ENCODE assay signal across 32 mouse cellular contexts in the genomic region with DNA sequence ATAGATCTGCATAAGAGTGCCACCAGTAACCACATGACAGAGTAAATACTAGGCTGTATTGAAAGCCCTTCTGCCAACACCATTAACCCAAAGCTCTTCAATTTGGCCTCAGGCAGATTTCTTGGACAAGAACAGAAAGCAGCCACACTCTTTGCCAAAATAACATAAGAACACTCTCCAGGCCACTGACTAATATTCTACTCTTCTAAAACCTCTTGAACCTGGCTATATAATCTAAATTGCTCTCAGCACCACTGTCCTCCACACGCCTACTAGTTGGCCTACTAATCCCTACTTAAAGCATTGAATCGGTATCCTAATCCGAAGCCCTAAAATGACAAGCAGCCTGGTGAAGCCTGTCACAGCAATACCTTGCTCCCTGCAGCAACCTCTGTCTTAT.
"Had no signal": no experiment of that assay in that cellular context is flagged by ENCODE, and none has a peak within 500 bp of the region (broad histone marks: within the 10 kb centered on the region; RNA-seq: fewer than 3 reads in every experiment).

No protein-coding gene starts in this region.

- H3K9ac ChIP-seq: limb, embryonic 12.5 days; limb, embryonic 13.5 days; limb, embryonic 15.5 days; liver, embryonic 12.5 days; liver, embryonic 13.5 days; liver, embryonic 14.5 days; liver, embryonic 15.5 days; liver, postnatal 0 days; lung, embryonic 14.5 days; lung, embryonic 15.5 days; midbrain, embryonic 12.5 days; midbrain, embryonic 13.5 days; midbrain, embryonic 15.5 days; neural tube, embryonic 12.5 days had no signal

- ATAC-seq: liver, embryonic 12.5 days; liver, postnatal 0 days; lung, postnatal 0 days; midbrain, embryonic 13.5 days; midbrain, embryonic 15.5 days; midbrain, embryonic 16.5 days had no signal

- H3K36me3 ChIP-seq: limb, embryonic 10.5 days; limb, embryonic 12.5 days; limb, embryonic 13.5 days; limb, embryonic 15.5 days; liver, embryonic 12.5 days; liver, embryonic 13.5 days; liver, embryonic 15.5 days; lung, embryonic 15.5 days; midbrain, embryonic 10.5 days; midbrain, embryonic 12.5 days; midbrain, embryonic 13.5 days; midbrain, embryonic 15.5 days; neural tube, embryonic 12.5 days had no signal

- H3K4me2 ChIP-seq: limb, embryonic 12.5 days; limb, embryonic 13.5 days; limb, embryonic 15.5 days; liver, embryonic 11.5 days; liver, embryonic 12.5 days; liver, embryonic 13.5 days; liver, embryonic 15.5 days; lung, embryonic 14.5 days; lung, embryonic 15.5 days; midbrain, embryonic 11.5 days; midbrain, embryonic 12.5 days; midbrain, embryonic 13.5 days; midbrain, embryonic 15.5 days; neural tube, embryonic 12.5 days had no signal

- H3K4me1 ChIP-seq: limb, embryonic 10.5 days; limb, embryonic 12.5 days; limb, embryonic 13.5 days; limb, embryonic 15.5 days; liver, embryonic 12.5 days; liver, embryonic 13.5 days; liver, embryonic 15.5 days; megakaryocyte, embryonic 14.5 days; midbrain, embryonic 10.5 days; midbrain, embryonic 12.5 days; midbrain, embryonic 13.5 days; midbrain, embryonic 15.5 days; neural tube, embryonic 12.5 days had no signal

- H3K27ac ChIP-seq: limb, embryonic 10.5 days; limb, embryonic 12.5 days; limb, embryonic 13.5 days; limb, embryonic 15.5 days; liver, embryonic 12.5 days; liver, embryonic 13.5 days; liver, embryonic 14.5 days; liver, embryonic 15.5 days; lung, embryonic 15.5 days; macrophage; midbrain, embryonic 10.5 days; midbrain, embryonic 12.5 days; midbrain, embryonic 13.5 days; midbrain, embryonic 15.5 days; neural tube, embryonic 12.5 days had no signal

- DNase-seq: left cerebral cortex, postnatal 4 days; liver; liver, embryonic 13.5 days; liver, postnatal 0 days; lung, adult 18-20 months; lung, adult 2 months; lung, embryonic 14.5 days; lung, postnatal 10 days; lung, postnatal 14 days; lung, postnatal 36 days; lung, postnatal 4 days; midbrain, embryonic 14.5 days had no signal

- H3K9me3 ChIP-seq: limb, embryonic 10.5 days; limb, embryonic 12.5 days; limb, embryonic 13.5 days; limb, embryonic 15.5 days; liver, embryonic 12.5 days; liver, embryonic 13.5 days; liver, embryonic 15.5 days; lung, embryonic 15.5 days; midbrain, embryonic 10.5 days; midbrain, embryonic 12.5 days; midbrain, embryonic 13.5 days; midbrain, embryonic 15.5 days; neural tube, embryonic 12.5 days had no signal

- H3K4me3 ChIP-seq: limb, embryonic 10.5 days; limb, embryonic 12.5 days; limb, embryonic 13.5 days; limb, embryonic 15.5 days; liver, embryonic 12.5 days; liver, embryonic 13.5 days; liver, embryonic 15.5 days; lung, embryonic 15.5 days; megakaryocyte, embryonic 14.5 days; midbrain, embryonic 10.5 days; midbrain, embryonic 12.5 days; midbrain, embryonic 13.5 days; midbrain, embryonic 15.5 days; myocyte; neural tube, embryonic 12.5 days had no signal

- H3K27me3 ChIP-seq: limb, embryonic 12.5 days; limb, embryonic 13.5 days; limb, embryonic 15.5 days; liver, embryonic 12.5 days; liver, embryonic 13.5 days; liver, embryonic 15.5 days; lung, embryonic 15.5 days; megakaryocyte, embryonic 14.5 days; midbrain, embryonic 12.5 days; midbrain, embryonic 13.5 days; midbrain, embryonic 15.5 days; neural tube, embryonic 12.5 days had no signal
